Comparison of ENCODE assay signal across 7 mouse cellular contexts in the genomic region with DNA sequence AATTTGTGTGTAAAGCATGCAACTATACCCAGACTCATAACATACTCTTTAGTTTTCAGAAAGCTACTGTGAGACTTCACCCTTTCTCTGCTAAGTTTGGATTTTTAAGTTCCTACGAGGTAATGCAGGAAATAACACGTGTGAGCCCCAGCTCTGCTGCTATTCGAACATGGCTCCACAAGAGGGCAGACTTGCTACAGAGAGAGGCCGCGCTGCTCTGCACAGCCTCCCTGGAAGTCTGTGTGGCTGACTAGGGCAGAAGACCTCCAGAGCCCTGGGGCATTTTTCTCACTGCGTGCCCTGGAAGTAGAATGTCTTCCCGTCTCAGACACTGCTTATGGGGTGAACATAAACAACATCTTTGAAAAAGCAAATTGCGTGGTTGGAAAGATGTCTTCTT.
DNase-seq lines count a peak whose midpoint lies in the region; ATAC-seq and TF ChIP-seq lines count a peak whose summit lies in the region.

No protein-coding gene starts in this region.

- no peak for TF ChIP-seq POLR2A in ES-Bruce4 (IDR thresholded peaks at IDR 0.05; ENCODE audit: insufficient read depth, low read length)

- H3K27ac ChIP-seq in ES-Bruce4 (ENCODE audit: insufficient read depth, low read length), result no peak overlapping the region
- H3K27ac ChIP-seq in layer of hippocampus, adult 2 months, result no peak overlapping the region

- H3K4me1 ChIP-seq in ES-Bruce4 (ENCODE audit: control insufficient read depth, insufficient read depth, low read length), result no peaks in the 10 kb centered on the region

- no peaks in the 10 kb centered on the region for H3K36me3 ChIP-seq in ES-Bruce4 (ENCODE audit: control insufficient read depth, insufficient read depth, low read length, poor library complexity, severe bottlenecking)

- ATAC-seq in hematopoietic stem cell, adult 5-6 weeks (replicated peaks in 1 of 2; ENCODE audit: insufficient read depth in 1 of 2, low FRiP score in 2 of 2, low TSS enrichment in 1 of 2, low read depth in 1 of 2, poor library complexity in 2 of 2, severe bottlenecking in 2 of 2), result peak; percentile 77 to 91

- H3K27me3 ChIP-seq in ES-Bruce4 (ENCODE audit: control insufficient read depth, insufficient read depth, low read length, poor library complexity, severe bottlenecking), result no peaks in the 10 kb centered on the region; the same call in 1 of the 2 replicates

- peak; percentile 74 for TF ChIP-seq CTCF in ES-Bruce4 (IDR thresholded peaks at IDR 0.05; ENCODE audit: low read depth, low read length)
- peak; percentile 96 for TF ChIP-seq CTCF in layer of hippocampus, adult 2 months (conservative IDR thresholded peaks at IDR 0.05)

- H3K9ac ChIP-seq in ES-Bruce4 (ENCODE audit: low read depth, poor library complexity, severe bottlenecking), result no peak overlapping the region

- H3K4me3 ChIP-seq in ES-Bruce4 (ENCODE audit: low read depth, low read length), result no peak overlapping the region
- no peak overlapping the region for H3K4me3 ChIP-seq in layer of hippocampus, adult 2 months

- no peaks in the 10 kb centered on the region for H3K9me3 ChIP-seq in ES-Bruce4 (replicated peaks; ENCODE audit: control insufficient read depth, insufficient read depth, low read length, poor library complexity, severe bottlenecking)

- peak; percentile 6 for DNase-seq in adipocyte (ENCODE audit: low spot score)
- peak; percentile 82 for DNase-seq in embryo, embryonic 10 days (ENCODE audit: low spot score)
- peak; percentile 52 to 67 for DNase-seq in layer of hippocampus, adult 2 months (ENCODE audit: low spot score in 2 of 2)
- DNase-seq in lung, postnatal 25 days (ENCODE audit: low spot score), result peak; percentile 5
- peak; percentile 59 for DNase-seq in right cerebral cortex, postnatal 25 days

- TF ChIP-seq EP300 in ES-Bruce4 (IDR thresholded peaks at IDR 0.05; ENCODE audit: insufficient read depth, low read depth, low read length), result no peak

Comparison
In these comparisons a context has a peak if more than half of its experiments do, and no peak if none do; other contexts are left out.
1. DNase-seq: peak in every context shown above with its lines; median percentile 82 in embryo, embryonic 10 days; 60 in layer of hippocampus, adult 2 months; 59 in right cerebral cortex, postnatal 25 days; 6 in adipocyte; 5 in lung, postnatal 25 days.